Mouse (Mus musculus): Measurements from ENCODE around the gene Zc3h13. TPM values are rescaled to one million over a fixed set of nuclear protein-coding genes. Genes with fewer than 3 reads are reported as not detected.

Gene Zc3h13
- polyA plus RNA-seq (2012; rRNA removed): 6.4 and 7.0 TPM in 2 replicates

DNA sequence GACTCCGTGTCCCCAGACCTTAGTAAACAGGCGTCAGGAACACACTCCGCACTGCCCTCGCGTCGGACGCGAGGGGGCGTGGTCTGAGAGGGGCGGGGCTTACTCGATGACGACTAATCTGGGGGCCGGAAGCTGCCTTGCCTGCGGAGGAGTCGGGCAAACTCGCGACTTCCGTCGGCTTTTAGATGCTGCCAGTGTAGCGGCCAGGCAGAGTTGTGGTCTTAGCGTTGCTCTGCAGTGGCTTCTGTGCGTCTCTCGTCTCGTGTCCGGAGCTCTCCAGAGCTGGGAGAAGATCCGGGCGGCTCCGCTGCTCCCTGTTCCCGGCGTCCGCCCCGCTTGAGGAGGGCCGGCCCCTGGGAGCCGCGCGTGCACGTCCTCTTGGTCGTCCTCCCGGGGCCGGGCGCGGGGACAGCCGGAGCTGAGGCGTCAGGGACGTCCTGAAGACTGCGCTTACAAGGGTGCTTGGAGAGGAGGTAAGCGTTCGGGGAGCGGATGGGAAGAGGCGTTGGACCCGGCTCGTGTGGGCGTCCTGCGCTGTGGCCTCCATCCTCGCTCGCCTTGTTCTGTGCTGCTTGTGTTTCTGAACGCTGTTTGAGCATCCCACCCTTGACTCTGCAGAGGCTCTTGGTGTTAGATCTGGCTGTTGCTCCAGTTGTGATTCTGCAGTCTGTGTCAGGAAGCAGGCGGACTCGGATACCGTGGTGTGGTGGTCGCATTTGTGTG is at the start of gene Zc3h13:
Zc3h13 (plus strand) TSS at position 181 of the 723 bp plus-strand sequence.
- DNase-seq: peak; percentile 96
- TF ChIP-seq POLR2A (IDR thresholded peaks at IDR 0.05; ENCODE audit: low read depth, low read length) (peak; percentile 74), CTCF (conservative IDR thresholded peaks at IDR 0.05; ENCODE audit: insufficient read depth, insufficient read length, low read depth, low read length) (0 out of 2 replicates have a peak, but pooled peaks have one; percentile 4)
- no peaks in the 10 kb centered on the region; the same call in 1 of the 2 replicates for H3K4me1 ChIP-seq (ENCODE audit: control insufficient read depth, insufficient read depth, low read length)
- no peaks in the 10 kb centered on the region for H3K36me3 ChIP-seq (ENCODE audit: control insufficient read depth, insufficient read depth, low read length)
- H3K27me3 ChIP-seq (replicated peaks; ENCODE audit: control insufficient read depth, insufficient read depth, low read length): no peaks in the 10 kb centered on the region
- WGBS: under 1% methylated on average over 61 of the region's 61 CpGs
- H3K4me3 ChIP-seq (ENCODE audit: insufficient read depth, low read depth, low read length): peak within 1 kb of the TSS; percentile 66
- peak within 1 kb of the TSS; percentile 76; the same call in 1 of the 2 replicates for H3K27ac ChIP-seq (ENCODE audit: insufficient read depth, low read depth, low read length)

GRCm38 (mm10) chr14:75235552-75235951 is 48.6 kb upstream of the Zc3h13 start:
- Histone ChIP-seq H3K36me3 (ENCODE audit: control insufficient read depth, insufficient read depth, low read length) (no peaks in the 10 kb centered on the region), H3K4me3 (ENCODE audit: insufficient read depth, low read depth, low read length) (no peak overlapping the region), H3K4me1 (ENCODE audit: control insufficient read depth, insufficient read depth, low read length) (no peaks in the 10 kb centered on the region), H3K27ac (ENCODE audit: insufficient read depth, low read depth, low read length) (no peak overlapping the region), H3K27me3 (replicated peaks; ENCODE audit: control insufficient read depth, insufficient read depth, low read length) (no peaks in the 10 kb centered on the region)
- no peak for TF ChIP-seq CTCF (conservative IDR thresholded peaks at IDR 0.05; ENCODE audit: insufficient read depth, insufficient read length, low read depth, low read length)
- TF ChIP-seq POLR2A (IDR thresholded peaks at IDR 0.05; ENCODE audit: low read depth, low read length): no peak
- DNase-seq: no peak
- 43% methylated on average over 8 of the region's 8 CpGs for WGBS

DNA sequence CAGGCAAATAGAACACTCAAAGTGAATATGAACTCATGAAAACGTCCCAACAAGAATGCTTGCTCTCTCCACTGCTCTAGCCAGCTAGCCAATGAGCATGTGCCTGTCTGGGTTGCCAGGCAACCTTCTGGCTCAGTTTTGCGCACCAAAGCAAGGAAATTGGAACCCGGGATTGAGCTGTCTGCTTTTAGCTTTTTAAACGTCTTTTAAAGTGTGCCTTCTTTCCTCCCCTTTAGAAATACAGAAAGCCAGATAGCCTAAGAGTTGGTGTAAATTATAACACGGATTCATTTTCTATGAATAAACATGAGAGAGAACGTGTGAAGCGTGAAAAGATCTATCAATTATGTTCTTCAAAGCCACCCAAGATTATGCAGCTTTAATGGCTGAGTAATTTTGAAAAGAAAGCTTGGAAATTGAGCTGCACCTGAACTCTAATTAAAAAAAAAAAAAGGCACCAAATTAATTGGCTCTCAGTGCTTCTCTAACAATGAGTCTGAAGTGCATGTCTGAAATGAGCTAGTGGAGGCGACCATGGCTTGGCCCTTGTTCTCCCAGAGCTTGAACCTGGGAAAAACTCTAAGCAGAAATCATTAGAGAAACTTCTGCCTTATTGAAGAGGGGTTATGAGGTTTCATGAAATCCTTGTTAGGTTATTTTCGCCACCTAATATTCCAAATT is 48.1 kb upstream of the Zc3h13 start:
- no peaks in the 10 kb centered on the region for H3K36me3 ChIP-seq (ENCODE audit: control insufficient read depth, insufficient read depth, low read length)
- peak; percentile 23 for DNase-seq
- H3K4me1 ChIP-seq (ENCODE audit: control insufficient read depth, insufficient read depth, low read length): no peaks in the 10 kb centered on the region
- TF ChIP-seq CTCF (conservative IDR thresholded peaks at IDR 0.05; ENCODE audit: insufficient read depth, insufficient read length, low read depth, low read length) (no peak), POLR2A (IDR thresholded peaks at IDR 0.05; ENCODE audit: low read depth, low read length) (no peak)
- WGBS: 31% methylated on average over 9 of the region's 9 CpGs
- H3K4me3 ChIP-seq (ENCODE audit: insufficient read depth, low read depth, low read length): no peak overlapping the region
- no peaks in the 10 kb centered on the region for H3K27me3 ChIP-seq (replicated peaks; ENCODE audit: control insufficient read depth, insufficient read depth, low read length)
- no peak overlapping the region for H3K27ac ChIP-seq (ENCODE audit: insufficient read depth, low read depth, low read length)

DNA sequence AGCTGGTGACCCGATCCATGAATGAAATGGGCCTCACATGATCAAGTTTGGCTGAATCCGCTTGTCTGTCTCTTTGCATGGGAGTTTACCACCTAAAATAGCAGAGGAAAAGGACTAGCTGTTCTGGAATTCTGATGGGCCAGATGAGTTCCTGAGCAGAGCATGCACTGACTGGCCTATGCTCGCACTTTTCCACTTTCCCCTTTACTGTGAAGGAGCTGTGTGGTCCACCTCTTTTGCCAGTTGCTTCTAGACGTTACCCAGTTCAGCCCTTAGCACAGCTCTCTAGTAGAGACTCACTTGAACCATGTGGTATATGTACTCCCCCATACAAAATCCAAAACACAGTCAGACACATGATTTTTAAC is 47.6 kb upstream of the Zc3h13 start:
- no peaks in the 10 kb centered on the region for H3K4me1 ChIP-seq (ENCODE audit: control insufficient read depth, insufficient read depth, low read length)
- no peak for DNase-seq
- no peaks in the 10 kb centered on the region for H3K36me3 ChIP-seq (ENCODE audit: control insufficient read depth, insufficient read depth, low read length)
- TF ChIP-seq POLR2A (IDR thresholded peaks at IDR 0.05; ENCODE audit: low read depth, low read length) (no peak), CTCF (conservative IDR thresholded peaks at IDR 0.05; ENCODE audit: insufficient read depth, insufficient read length, low read depth, low read length) (no peak)
- H3K27me3 ChIP-seq (replicated peaks; ENCODE audit: control insufficient read depth, insufficient read depth, low read length): no peaks in the 10 kb centered on the region
- WGBS: 75% methylated on average over 4 of the region's 4 CpGs
- H3K27ac ChIP-seq (ENCODE audit: insufficient read depth, low read depth, low read length): no peak overlapping the region
- H3K4me3 ChIP-seq (ENCODE audit: insufficient read depth, low read depth, low read length): no peak overlapping the region

DNA sequence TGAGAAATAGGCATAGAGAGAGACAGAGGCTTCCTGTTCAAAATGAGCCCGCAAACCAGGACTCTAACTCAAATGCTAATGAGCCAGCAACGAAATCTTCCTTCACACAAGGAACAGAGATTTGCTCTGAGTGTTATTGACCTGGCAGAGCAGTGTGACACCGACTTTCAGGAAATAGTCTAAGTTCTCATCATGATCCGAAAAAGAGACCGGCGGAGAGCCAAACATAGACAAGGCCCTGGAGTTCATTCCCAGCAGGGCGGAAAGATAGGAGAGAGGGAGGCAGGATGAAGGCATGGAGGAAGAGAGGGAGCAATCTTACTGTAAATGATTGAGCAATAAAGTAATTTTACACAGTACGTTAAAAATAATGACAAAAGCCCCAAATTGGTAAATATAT is 47.1 kb upstream of the Zc3h13 start:
- no peaks in the 10 kb centered on the region for H3K36me3 ChIP-seq (ENCODE audit: control insufficient read depth, insufficient read depth, low read length)
- H3K27me3 ChIP-seq (replicated peaks; ENCODE audit: control insufficient read depth, insufficient read depth, low read length): no peaks in the 10 kb centered on the region
- 83% methylated on average over 8 of the region's 8 CpGs for WGBS
- TF ChIP-seq CTCF (conservative IDR thresholded peaks at IDR 0.05; ENCODE audit: insufficient read depth, insufficient read length, low read depth, low read length) (no peak), POLR2A (IDR thresholded peaks at IDR 0.05; ENCODE audit: low read depth, low read length) (no peak)
- no peak overlapping the region for H3K27ac ChIP-seq (ENCODE audit: insufficient read depth, low read depth, low read length)
- no peak for DNase-seq
- H3K4me3 ChIP-seq (ENCODE audit: insufficient read depth, low read depth, low read length): no peak overlapping the region
- H3K4me1 ChIP-seq (ENCODE audit: control insufficient read depth, insufficient read depth, low read length): no peaks in the 10 kb centered on the region

- no peak overlapping the region for H3K4me3 ChIP-seq (ENCODE audit: insufficient read depth, low read depth, low read length)
- H3K27ac ChIP-seq (ENCODE audit: insufficient read depth, low read depth, low read length): no peak overlapping the region
- H3K27me3 ChIP-seq (replicated peaks; ENCODE audit: control insufficient read depth, insufficient read depth, low read length): no peaks in the 10 kb centered on the region
- peaks cover 2% of the 10 kb centered on the region; the same call in 1 of the 2 replicates for H3K4me1 ChIP-seq (ENCODE audit: control insufficient read depth, insufficient read depth, low read length)
- TF ChIP-seq CTCF (conservative IDR thresholded peaks at IDR 0.05; ENCODE audit: insufficient read depth, insufficient read length, low read depth, low read length) (no peak), POLR2A (IDR thresholded peaks at IDR 0.05; ENCODE audit: low read depth, low read length) (no peak)
- 79% methylated on average over 6 of the region's 6 CpGs for WGBS
- DNase-seq: no peak
- no peaks in the 10 kb centered on the region for H3K36me3 ChIP-seq (ENCODE audit: control insufficient read depth, insufficient read depth, low read length)
Observed at GRCm38 (mm10) chr14:75238054-75238692, 46.0 kb upstream of the Zc3h13 start.

- WGBS: 50% methylated on average over 5 of the region's 5 CpGs
- no peak for TF ChIP-seq POLR2A (IDR thresholded peaks at IDR 0.05; ENCODE audit: low read depth, low read length)
- TF ChIP-seq CTCF (conservative IDR thresholded peaks at IDR 0.05; ENCODE audit: insufficient read depth, insufficient read length, low read depth, low read length): no peak
- Histone ChIP-seq H3K27me3 (replicated peaks; ENCODE audit: control insufficient read depth, insufficient read depth, low read length) (no peaks in the 10 kb centered on the region), H3K4me1 (ENCODE audit: control insufficient read depth, insufficient read depth, low read length) (peaks cover 2% of the 10 kb centered on the region; the same call in 1 of the 2 replicates), H3K27ac (ENCODE audit: insufficient read depth, low read depth, low read length) (no peak within 1 kb of the TSS), H3K4me3 (ENCODE audit: insufficient read depth, low read depth, low read length) (no peak within 1 kb of the TSS), H3K36me3 (ENCODE audit: control insufficient read depth, insufficient read depth, low read length) (no peaks in the 10 kb centered on the region)
- DNase-seq: peak; percentile 59
Observed at GRCm38 (mm10) chr14:75242087-75242486, 42.1 kb upstream of the Zc3h13 start, which contains the start of gene Cpb2. Cpb2 (plus strand) TSS chr14:75242287.
